Mouse (Mus musculus) CH12.LX (cell line): ENCODE data around the gene Cyp39a1.

Experiments
- BHLHE40 ChIP-seq: IDR thresholded peaks from 2 replicates; pipeline ENCODE4 v1.6.1; 2011; ENCODE audit warnings: mild to moderate bottlenecking, low read depth, low read length, improper control_type of control experiment
- CHD1 ChIP-seq: IDR thresholded peaks from 2 replicates; pipeline ENCODE4 v1.6.1; 2012; ENCODE audit warnings: low read depth, low read length, improper control_type of control experiment, inconsistent platforms
- CTCF ChIP-seq, 2 experiments: IDR thresholded peaks in 1 of 2; conservative IDR thresholded peaks in 1 of 2; 2 replicates each; pipeline ENCODE4 v1.5.1; 2011 to 2012; ENCODE audit warnings: low read depth in 2 of 2, low read length in 2 of 2, improper control_type of control experiment in 1 of 2, inconsistent platforms in 1 of 2, mild to moderate bottlenecking in 1 of 2, moderate library complexity in 1 of 2
- ELF1 ChIP-seq: IDR thresholded peaks from 2 replicates; pipeline ENCODE4 v1.6.1; 2014; ENCODE audit warnings: low read depth, mild to moderate bottlenecking, inconsistent platforms, low read length, improper control_type of control experiment
- HCFC1 ChIP-seq: IDR thresholded peaks from 2 replicates; pipeline ENCODE4 v1.6.1; 2012; ENCODE audit warnings: low read depth, mild to moderate bottlenecking, inconsistent platforms, low read length, improper control_type of control experiment
- MYC ChIP-seq: IDR thresholded peaks from 2 replicates; pipeline ENCODE4 v1.6.1; 2011; ENCODE audit warnings: low read depth, mild to moderate bottlenecking, improper control_type of control experiment, low read length
- NRF1 ChIP-seq: IDR thresholded peaks from 2 replicates; pipeline ENCODE4 v1.6.1; 2014; ENCODE audit warnings: low read depth, mild to moderate bottlenecking, inconsistent platforms, low read length, improper control_type of control experiment, moderate library complexity
- POLR2A ChIP-seq: IDR thresholded peaks from 2 replicates; pipeline ENCODE4 v1.6.1; 2011; ENCODE audit warnings: low read depth, mild to moderate bottlenecking, improper control_type of control experiment, low read length
- RAD21 ChIP-seq: IDR thresholded peaks from 2 replicates; pipeline ENCODE4 v1.6.1; 2011; ENCODE audit warnings: low read depth, mild to moderate bottlenecking, low read length, improper control_type of control experiment, moderate library complexity
- RCOR1 ChIP-seq: conservative IDR thresholded peaks from 2 replicates; pipeline ENCODE4 v1.6.1; 2012; ENCODE audit warnings: low read depth, mild to moderate bottlenecking, inconsistent platforms, low read length, improper control_type of control experiment
- TCF12 ChIP-seq: IDR thresholded peaks from 2 replicates; pipeline ENCODE4 v1.6.1; 2014; ENCODE audit warnings: low read depth, mild to moderate bottlenecking, inconsistent platforms, low read length, improper control_type of control experiment
- UBTF ChIP-seq: IDR thresholded peaks from 2 replicates; pipeline ENCODE4 v1.6.1; 2012; ENCODE audit warnings: low read depth, mild to moderate bottlenecking, inconsistent platforms, low read length, improper control_type of control experiment, moderate library complexity
- USF2 ChIP-seq: conservative IDR thresholded peaks from 2 replicates; pipeline ENCODE4 v1.6.1; 2011; ENCODE audit warnings: low read depth, low read length, improper control_type of control experiment
- ZC3H11A ChIP-seq: IDR thresholded peaks from 2 replicates; pipeline ENCODE4 v1.6.1; 2012; ENCODE audit warnings: low read depth, mild to moderate bottlenecking, inconsistent platforms, low read length, improper control_type of control experiment

DNA sequence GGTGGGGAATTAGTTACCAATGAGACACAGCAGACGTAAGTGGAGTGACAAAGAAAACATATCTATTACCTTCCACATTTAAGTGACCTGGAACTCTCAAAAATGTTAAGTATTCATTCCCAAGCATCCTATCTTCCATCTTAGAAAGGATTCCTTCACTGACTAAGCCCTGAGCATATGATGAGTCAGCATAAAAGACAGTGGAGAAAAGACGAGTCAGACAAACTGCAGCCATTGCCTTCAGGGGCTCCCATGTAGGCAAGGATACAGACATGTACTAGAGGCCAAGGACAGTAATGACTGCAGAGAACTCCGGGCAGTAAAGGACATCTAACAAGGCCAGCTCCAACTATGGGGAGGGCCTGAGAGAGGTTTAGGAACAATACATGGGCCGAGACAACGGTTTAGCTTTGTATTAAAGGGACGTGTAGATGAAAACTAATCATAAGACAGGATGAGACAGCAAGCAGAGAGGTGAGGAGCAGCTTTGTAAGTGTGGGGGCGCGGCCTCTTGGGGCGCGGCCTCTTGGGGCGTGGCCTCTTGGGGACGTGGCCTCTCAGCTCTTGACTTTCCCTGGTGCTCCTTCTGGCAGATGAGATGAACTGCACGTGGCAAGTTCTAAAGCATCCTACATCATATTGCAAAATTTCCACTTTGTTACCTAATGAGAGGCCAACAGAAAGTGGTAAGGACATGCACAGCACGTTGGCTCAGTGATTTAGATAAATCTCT, 15.7 kb upstream of the Cyp39a1 start:
- TF ChIP-seq CTCF (conservative IDR thresholded peaks at IDR 0.05 in 1 of 2, IDR thresholded peaks at IDR 0.05 in 1 of 2; ENCODE audit: low read depth in 2 of 2, low read length in 2 of 2): no peak
- TF ChIP-seq RAD21: no peak
- TF ChIP-seq POLR2A: no peak
- TF ChIP-seq NRF1: no peak
- TF ChIP-seq TCF12: no peak
- no peak for TF ChIP-seq USF2
- no peak for TF ChIP-seq ZC3H11A
- no peak for TF ChIP-seq BHLHE40
- no peak for TF ChIP-seq MYC
- TF ChIP-seq UBTF: no peak
- no peak for TF ChIP-seq HCFC1
- no peak for TF ChIP-seq CHD1
- TF ChIP-seq ELF1: no peak
- no peak for TF ChIP-seq RCOR1
